Mouse (Mus musculus) NIH3T3 (cell line): ENCODE data around the gene Acvr1b.

Experiments used
- DNase-seq: peaks from one replicate; pipeline ENCODE4 v3.0.0-alpha.2; 2012; ENCODE audit warnings: low read depth

Acvr1b gene

DNA sequence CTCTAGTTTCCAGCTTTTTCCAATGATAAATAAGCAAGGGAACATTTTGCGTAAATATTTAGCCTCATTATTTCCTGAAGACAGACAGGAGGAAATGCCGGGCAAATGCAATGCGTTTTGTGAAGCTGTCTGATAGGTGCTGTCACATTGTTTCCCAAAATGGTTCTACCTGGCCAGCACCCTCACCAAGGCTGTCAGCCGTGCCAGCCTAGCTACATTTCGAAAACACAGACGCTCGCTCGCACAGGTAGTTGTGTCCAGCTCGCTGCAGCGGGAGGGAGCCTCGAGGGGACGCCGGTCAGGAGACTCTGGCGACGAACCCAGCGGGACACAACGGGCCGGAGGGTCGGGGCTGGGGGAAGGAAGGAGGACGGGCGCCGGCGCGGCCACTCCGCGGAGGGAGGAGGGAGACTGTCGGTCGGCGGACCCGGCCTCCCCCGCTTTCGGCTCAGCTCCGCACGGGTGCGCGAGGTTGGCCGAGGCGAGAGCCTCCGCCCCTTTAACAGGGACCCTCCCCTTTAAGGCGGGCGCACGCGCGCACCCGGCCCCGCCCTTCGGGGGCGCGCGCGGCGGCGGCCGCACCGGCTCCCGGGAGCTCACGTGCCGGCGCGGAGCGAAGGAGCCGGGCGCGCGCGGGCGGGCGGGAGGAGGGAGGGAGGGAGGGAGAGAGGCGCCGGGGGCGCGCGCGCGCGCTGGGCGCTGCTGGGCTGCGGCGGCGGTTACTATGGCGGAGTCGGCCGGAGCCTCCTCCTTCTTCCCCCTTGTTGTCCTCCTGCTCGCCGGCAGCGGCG lies at the start of gene Acvr1b:
TSS of gene Acvr1b (plus strand) at position 647 of the 791 bp plus-strand sequence.
- DNase-seq, result peak; percentile 97

GRCm38 (mm10) chr15:101125561-101125960 lies 48.3 kb upstream of the Acvr1b start:
- no peak for DNase-seq

- peak; percentile 49 for DNase-seq
These were observed 46.9 kb upstream of the Acvr1b start for GRCm38 (mm10) chr15:101126876-101127544.

- DNase-seq, result no peak
These were observed 45.4 kb upstream of the Acvr1b start, which contains the start of gene Acvrl1 for GRCm38 (mm10) chr15:101128181-101129089. Gene Acvrl1, plus strand, starts transcription at chr15:101128522.

DNA sequence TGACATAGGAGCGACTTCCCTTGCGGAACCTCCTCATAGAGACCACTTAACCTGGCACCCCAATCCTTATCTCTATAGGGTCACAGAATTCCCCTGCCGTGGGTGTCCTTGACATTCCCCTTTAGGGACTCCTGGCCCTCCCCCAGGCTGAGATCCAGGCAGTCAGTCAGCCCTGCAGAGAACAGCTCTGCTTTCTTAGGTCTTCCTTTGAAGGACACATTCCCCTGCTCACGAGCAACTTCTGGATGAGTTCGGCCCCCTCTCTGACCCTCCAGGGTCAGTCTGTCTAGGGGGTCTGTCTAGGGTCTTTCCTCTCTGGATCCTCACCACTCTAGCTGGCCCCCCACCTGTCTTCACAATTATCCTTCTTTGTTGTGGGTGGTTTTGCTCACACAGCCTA lies 44.5 kb upstream of the Acvr1b start:
- no peak for DNase-seq

DNA sequence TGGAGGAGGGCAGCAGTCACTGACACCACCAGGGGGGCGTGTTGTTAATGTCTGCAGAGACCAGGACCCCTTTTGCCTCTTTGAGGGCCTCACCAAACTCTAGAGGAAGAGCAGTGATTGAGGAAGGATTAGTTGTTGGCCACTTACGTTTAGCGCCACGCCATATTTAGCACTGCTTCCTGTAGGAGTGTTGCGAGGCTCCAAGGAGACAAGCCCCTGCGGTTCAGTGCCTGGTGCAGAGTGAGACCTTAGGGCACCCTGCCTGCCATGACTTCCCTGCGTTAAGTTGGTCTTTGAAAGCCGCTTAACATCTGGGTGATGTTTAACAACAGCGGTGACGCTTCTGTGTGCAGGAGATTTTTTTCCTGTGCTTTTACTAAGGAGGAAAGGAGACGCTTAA lies 42.4 kb upstream of the Acvr1b start:
- DNase-seq, result no peak

DNA sequence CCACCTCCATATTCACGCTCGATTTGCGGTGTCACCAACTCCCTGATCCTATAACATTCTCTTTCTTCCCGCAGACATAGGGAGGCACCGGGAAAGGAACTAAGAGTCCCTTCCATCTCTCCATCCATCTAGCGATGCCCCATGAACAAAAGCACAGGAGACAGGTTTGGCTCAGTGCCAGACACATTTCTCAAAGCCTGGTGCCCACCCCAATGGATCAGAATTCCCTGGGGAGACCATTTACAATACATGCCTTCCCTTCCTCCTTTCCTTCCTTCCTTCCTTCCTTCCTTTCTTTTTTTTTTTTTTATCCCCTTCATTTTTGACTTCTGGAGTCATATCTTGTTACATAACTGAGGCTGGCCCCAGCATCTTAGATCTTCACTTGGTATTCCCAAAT lies 41.8 kb upstream of the Acvr1b start:
- DNase-seq, result no peak

- no peak for DNase-seq
These were observed 41.1 kb upstream of the Acvr1b start for GRCm38 (mm10) chr15:101132761-101133160.

GRCm38 (mm10) chr15:101133993-101134704 lies 39.7 kb upstream of the Acvr1b start:
- DNase-seq, result no peak

DNA sequence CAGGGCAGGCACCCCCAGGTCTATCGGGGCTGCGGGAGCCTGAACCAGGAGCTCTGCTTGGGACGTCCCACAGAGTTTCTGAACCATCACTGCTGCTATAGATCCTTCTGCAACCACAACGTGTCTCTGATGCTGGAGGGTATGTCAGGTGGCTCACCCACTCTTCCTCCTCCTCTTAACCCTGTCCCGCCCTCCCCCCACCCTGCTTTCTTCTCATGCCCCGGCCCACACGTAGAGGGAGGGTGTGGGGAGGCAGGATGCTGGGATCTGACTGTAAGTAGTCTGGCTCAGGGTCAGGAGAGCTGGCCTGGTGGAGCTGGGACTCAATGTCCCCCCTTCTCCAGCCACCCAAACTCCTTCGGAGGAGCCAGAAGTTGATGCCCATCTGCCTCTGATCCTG lies 38.5 kb upstream of the Acvr1b start:
- no peak for DNase-seq

DNA sequence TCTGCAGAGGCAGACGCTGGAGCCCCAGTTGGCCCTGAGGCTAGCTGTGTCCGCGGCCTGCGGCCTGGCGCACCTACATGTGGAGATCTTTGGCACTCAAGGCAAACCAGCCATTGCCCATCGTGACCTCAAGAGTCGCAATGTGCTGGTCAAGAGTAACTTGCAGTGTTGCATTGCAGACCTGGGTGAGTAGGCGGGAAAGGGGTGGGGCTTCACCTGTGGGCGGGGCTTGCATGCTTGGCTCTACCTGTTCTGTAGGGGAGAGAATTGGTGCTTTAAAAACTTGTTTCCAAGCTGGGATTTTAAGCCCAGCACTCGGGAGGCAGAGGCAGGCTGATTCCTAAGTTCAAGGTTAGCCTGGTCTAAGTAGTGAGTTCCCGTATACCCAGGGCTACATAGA lies 36.4 kb upstream of the Acvr1b start:
- DNase-seq, result no peak

DNA sequence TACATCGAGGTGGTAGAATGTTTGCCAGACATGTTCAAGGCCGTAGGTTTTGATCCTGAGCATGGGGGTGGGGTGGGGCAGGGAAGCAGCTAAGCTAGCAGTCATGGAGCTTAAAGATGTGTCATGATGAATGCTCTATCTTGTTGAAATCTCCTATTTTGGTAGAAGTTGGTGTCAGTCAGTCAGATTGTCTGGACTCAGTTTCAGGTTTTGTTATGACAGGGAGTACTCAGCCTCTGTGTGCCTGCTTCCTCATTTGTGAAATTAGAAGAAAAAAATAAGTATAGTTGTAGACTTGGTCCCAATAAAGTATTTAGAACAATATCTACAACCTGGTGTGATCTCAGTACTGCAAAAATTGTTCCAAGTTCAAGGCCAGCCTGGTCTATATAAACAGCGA lies 35.2 kb upstream of the Acvr1b start:
- no peak for DNase-seq

- no peak for DNase-seq
These were observed 34.0 kb upstream of the Acvr1b start for GRCm38 (mm10) chr15:101139885-101140284.

DNA sequence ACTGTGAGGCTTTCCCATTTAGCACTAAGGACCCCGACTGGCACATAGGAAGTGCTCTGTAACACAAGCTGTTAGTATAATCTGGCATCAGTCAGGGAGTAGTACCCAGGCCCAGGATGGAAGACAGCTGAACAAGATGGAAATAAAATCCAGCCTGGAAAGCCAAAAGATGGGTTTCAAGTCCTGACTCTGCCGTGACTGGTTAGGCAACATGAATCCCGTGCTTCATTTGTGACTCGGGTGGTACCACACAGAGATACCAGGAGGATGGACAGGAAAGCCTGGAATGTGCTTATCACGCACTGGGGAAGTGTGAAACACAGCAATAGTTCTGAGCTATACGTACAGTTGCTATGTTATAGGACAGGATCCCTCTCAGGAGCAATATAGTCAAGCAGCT lies 33.3 kb upstream of the Acvr1b start:
- no peak for DNase-seq

- peak; percentile 63 for DNase-seq
These were observed 32.8 kb upstream of the Acvr1b start for GRCm38 (mm10) chr15:101141061-101141541.

DNA sequence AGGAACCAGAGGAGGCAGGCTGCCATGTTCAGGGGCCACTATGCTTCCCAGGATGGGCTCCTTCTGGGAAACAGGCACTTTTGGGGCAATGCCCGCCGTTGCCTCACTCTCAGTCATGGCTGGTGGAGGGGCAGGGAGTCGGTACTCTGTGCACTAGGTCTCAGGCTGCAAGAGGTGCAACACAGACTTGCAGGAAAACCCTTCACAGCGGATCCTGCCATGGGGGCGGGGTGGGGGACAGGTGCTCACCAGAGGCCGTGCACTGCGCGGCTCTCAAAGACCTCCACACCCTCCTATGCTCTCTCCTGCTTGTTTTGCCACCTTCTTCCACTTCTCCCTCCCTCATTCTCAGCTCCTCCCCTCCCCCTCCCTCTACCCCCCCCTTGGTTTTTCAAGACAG lies 31.2 kb upstream of the Acvr1b start:
- DNase-seq, result no peak

DNA sequence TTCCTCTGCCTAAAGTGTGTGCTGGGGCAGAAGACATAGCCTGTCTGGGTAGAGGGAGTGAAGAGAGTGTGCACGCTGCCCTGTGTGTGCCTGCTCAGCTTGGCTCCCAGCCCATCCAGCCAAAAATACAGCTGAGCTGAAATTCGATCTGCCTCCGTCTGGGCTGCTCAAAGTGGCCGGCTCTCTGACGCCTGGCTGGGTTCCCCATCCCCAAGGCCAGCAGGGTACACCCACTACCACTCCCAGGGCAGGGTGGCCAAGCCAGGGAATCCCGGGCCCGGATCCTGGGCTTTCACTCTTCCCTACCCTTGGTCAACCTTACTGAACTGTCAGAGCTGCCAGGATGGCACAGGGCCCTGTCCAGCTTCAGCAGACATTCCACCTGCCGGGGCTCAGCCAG lies 30.4 kb upstream of the Acvr1b start:
- peak; percentile 77 for DNase-seq

DNA sequence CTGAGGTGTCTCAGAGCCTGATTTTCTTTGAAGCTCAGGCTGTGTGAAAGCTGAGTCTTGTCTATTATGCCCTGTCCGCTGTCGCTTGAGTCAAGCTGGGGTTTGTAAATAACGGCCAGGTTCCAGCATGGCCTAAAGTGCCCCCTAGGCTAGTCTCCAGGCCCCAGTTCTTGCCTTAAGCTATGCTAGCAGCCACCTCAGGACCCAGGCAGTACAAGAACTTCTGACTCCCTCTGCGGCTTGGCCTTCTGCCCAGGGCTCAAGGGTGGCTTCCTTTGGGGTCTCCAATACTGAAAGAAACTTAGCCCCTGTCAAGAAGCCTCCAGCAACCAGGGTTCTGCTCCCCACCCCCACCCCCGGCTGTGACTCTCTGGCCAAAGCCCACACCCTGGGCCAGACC lies 29.7 kb upstream of the Acvr1b start:
- DNase-seq, result no peak

GRCm38 (mm10) chr15:101144779-101145178 lies 29.1 kb upstream of the Acvr1b start:
- DNase-seq, result no peak

GRCm38 (mm10) chr15:101145424-101146099 lies 28.3 kb upstream of the Acvr1b start:
- DNase-seq, result peak; percentile 89
